Mouse (Mus musculus): ENCODE measurements around the gene Vamp9. TPM values are rescaled to one million over a fixed set of nuclear protein-coding genes. Genes with fewer than 3 reads are reported as not detected.

The Vamp9 gene
- total and polyA plus RNA-seq, 3 experiments: not detected

DNA sequence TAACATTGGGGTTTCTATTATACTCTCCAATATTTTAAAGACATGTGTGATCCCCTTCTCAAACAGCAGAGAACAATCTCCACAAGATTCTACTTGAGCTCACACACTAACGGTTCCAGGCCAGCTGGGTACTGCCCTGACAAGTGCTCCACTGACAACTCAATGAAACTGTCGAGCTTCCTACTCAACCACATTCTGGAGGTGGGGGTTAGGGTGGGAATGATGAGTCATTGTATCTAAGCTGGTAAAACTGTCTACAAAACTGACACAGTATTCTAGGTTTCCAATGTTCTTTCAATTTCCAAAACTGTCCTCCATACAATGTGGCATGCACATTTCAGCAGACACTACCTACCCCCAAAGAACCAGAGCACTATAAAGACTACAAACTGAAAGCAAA lies 67.9 kb downstream of the Vamp9 start:
- H3K4me3 ChIP-seq (ENCODE audit: control insufficient read depth in 1 of 2, insufficient read depth in 1 of 2, low read depth in 2 of 2, low read length in 2 of 2): peak overlapping the region in 1 of 2 experiments; percentile 12; a peak in 1 of 4 replicates
- no peaks in the 10 kb centered on the region for H3K9me3 ChIP-seq (replicated peaks; ENCODE audit: insufficient read depth, low read length)
- H3K79me2 ChIP-seq (ENCODE audit: control insufficient read depth, insufficient read depth, low read length, poor library complexity): peaks cover 77% of the 10 kb centered on the region
- peaks cover 21 to 22% of the 10 kb centered on the region in 2 experiments for H3K4me1 ChIP-seq (ENCODE audit: control insufficient read depth in 1 of 2, insufficient read depth in 2 of 2, low read length in 2 of 2)
- no peak overlapping the region for H3K27ac ChIP-seq (ENCODE audit: control insufficient read depth, low read depth, low read length)
- TF ChIP-seq SMC3 (IDR thresholded peaks at IDR 0.05; ENCODE audit: low read depth, low read length) (no peak), ZKSCAN1 (IDR thresholded peaks at IDR 0.05; ENCODE audit: low read depth, low read length) (no peak), CHD2 (IDR thresholded peaks at IDR 0.05; ENCODE audit: low read length) (no peak), RCOR1 (IDR thresholded peaks at IDR 0.05; ENCODE audit: low read depth, low read length) (no peak), EP300 (IDR thresholded peaks at IDR 0.05; ENCODE audit: low read depth in 1 of 2, low read length in 2 of 2) (0 out of 4 replicates have a peak, but pooled peaks of 1 of the 2 experiments have one; percentile 15), JUND (IDR thresholded peaks at IDR 0.05; ENCODE audit: low read depth, low read length) (no peak), BHLHE40 (IDR thresholded peaks at IDR 0.05; ENCODE audit: borderline replicate concordance, low read depth, low read length) (no peak), CTCF (IDR thresholded peaks at IDR 0.05 in 2 of 3, conservative IDR thresholded peaks at IDR 0.05 in 1 of 3; ENCODE audit: control insufficient read depth in 1 of 3, insufficient read depth in 1 of 3, low read depth in 2 of 3, low read length in 3 of 3, poor library complexity in 1 of 3, severe bottlenecking in 1 of 3) (no peak), HCFC1 (IDR thresholded peaks at IDR 0.05; ENCODE audit: low read depth, low read length) (no peak), E2F4 (IDR thresholded peaks at IDR 0.05; ENCODE audit: borderline replicate concordance, low read depth, low read length) (no peak), NRF1 (IDR thresholded peaks at IDR 0.05; ENCODE audit: insufficient read depth, low read depth, low read length, poor library complexity, severe bottlenecking) (no peak), TCF12 (IDR thresholded peaks at IDR 0.05; ENCODE audit: low read depth, low read length) (no peak), POLR2AphosphoS5 (IDR thresholded peaks at IDR 0.05; ENCODE audit: borderline replicate concordance, low read depth, low read length) (no peak), ZC3H11A (IDR thresholded peaks at IDR 0.05; ENCODE audit: low read depth, low read length) (no peak), GATA1 (IDR thresholded peaks at IDR 0.05; ENCODE audit: low read depth, low read length) (no peak), SIN3A (IDR thresholded peaks at IDR 0.05; ENCODE audit: low read length) (peak; percentile 27; the same call in 1 of the 2 replicates), ETS1 (IDR thresholded peaks at IDR 0.05; ENCODE audit: low read depth, low read length) (0 out of 2 replicates have a peak, but pooled peaks have one; percentile 55), NELFE (IDR thresholded peaks at IDR 0.05; ENCODE audit: low read depth, low read length) (no peak), KAT2A (conservative IDR thresholded peaks at IDR 0.05; ENCODE audit: low read depth, low read length) (no peak), MAZ (IDR thresholded peaks at IDR 0.05; ENCODE audit: low read depth, low read length) (no peak), UBTF (IDR thresholded peaks at IDR 0.05; ENCODE audit: borderline replicate concordance, insufficient read depth, low read depth, low read length) (no peak)
- no peaks in the 10 kb centered on the region for H3K27me3 ChIP-seq (ENCODE audit: control insufficient read depth in 1 of 2, insufficient read depth in 2 of 2, low read length in 2 of 2)
- peak; percentile 64 for DNase-seq (ENCODE audit: low read depth, low spot score)
- H3K36me3 ChIP-seq (ENCODE audit: control insufficient read depth in 1 of 2, insufficient read depth in 2 of 2, low read length in 2 of 2): peaks cover 50 to 58% of the 10 kb centered on the region in 2 experiments
- H3K9ac ChIP-seq (ENCODE audit: control insufficient read depth, low read depth, low read length, poor library complexity, severe bottlenecking): peak overlapping the region; percentile 50
